Mouse (Mus musculus) WW6 (cell line): ENCODE measurements around the gene Gm813.
"Not testable (repeated sequence)": the region's sequence is repeated elsewhere in the genome, so short reads cannot be mapped to it uniquely, and the experiment has no call there.

Experiments
- DNase-seq: peaks from one replicate; pipeline ENCODE4 v3.0.0-alpha.2; 2013; ENCODE audit warnings: low read depth, low spot score

Gene Gm813

GRCm38 (mm10) chr16:58616878-58617277 lies at the start of gene Gm813:
Gene Gm813, minus strand, starts transcription at chr16:58616978.
- no peak for DNase-seq

GRCm38 (mm10) chr16:58665137-58665536 lies 48.4 kb upstream of the Gm813 start:
- not testable (repeated sequence) for DNase-seq

GRCm38 (mm10) chr16:58663816-58664215 lies 47.0 kb upstream of the Gm813 start:
- DNase-seq: no peak

GRCm38 (mm10) chr16:58663021-58663420 lies 46.2 kb upstream of the Gm813 start:
- DNase-seq: no peak

GRCm38 (mm10) chr16:58662287-58662791 lies 45.6 kb upstream of the Gm813 start:
- DNase-seq: no peak

GRCm38 (mm10) chr16:58661826-58662225 lies 45.0 kb upstream of the Gm813 start:
- DNase-seq: no peak

- DNase-seq: no peak
Observed at GRCm38 (mm10) chr16:58658668-58659067, 41.9 kb upstream of the Gm813 start.

GRCm38 (mm10) chr16:58656526-58656925 lies 39.7 kb upstream of the Gm813 start:
- DNase-seq: no peak

- DNase-seq: no peak
Observed at GRCm38 (mm10) chr16:58655751-58656150, 39.0 kb upstream of the Gm813 start.

- no peak for DNase-seq
Observed at GRCm38 (mm10) chr16:58649979-58650378, 33.2 kb upstream of the Gm813 start.

GRCm38 (mm10) chr16:58638689-58639175 lies 22.0 kb upstream of the Gm813 start, which contains the start of gene E330017A01Rik:
Gene E330017A01Rik, minus strand, starts transcription at chr16:58638739.
- DNase-seq: no peak

GRCm38 (mm10) chr16:58638016-58638415 lies 21.2 kb upstream of the Gm813 start:
- no peak for DNase-seq

GRCm38 (mm10) chr16:58637448-58637847 lies 20.7 kb upstream of the Gm813 start:
- no peak for DNase-seq

- DNase-seq: no peak
Observed at GRCm38 (mm10) chr16:58635866-58636265, 19.1 kb upstream of the Gm813 start.

GRCm38 (mm10) chr16:58629736-58630135 lies 13.0 kb upstream of the Gm813 start:
- no peak for DNase-seq

- DNase-seq: no peak
Observed at GRCm38 (mm10) chr16:58628968-58629367, 12.2 kb upstream of the Gm813 start.

GRCm38 (mm10) chr16:58628336-58628680 lies 11.5 kb upstream of the Gm813 start:
- DNase-seq: no peak

- DNase-seq: no peak
Observed at GRCm38 (mm10) chr16:58627597-58628335, 11.0 kb upstream of the Gm813 start.

- no peak for DNase-seq
Observed at GRCm38 (mm10) chr16:58623944-58624343, 7.2 kb upstream of the Gm813 start.

- no peak for DNase-seq
Observed at GRCm38 (mm10) chr16:58623114-58623513, 6.3 kb upstream of the Gm813 start.

GRCm38 (mm10) chr16:58622377-58622776 lies 5.6 kb upstream of the Gm813 start:
- DNase-seq: no peak

GRCm38 (mm10) chr16:58617346-58617745 lies 568 bp upstream of the Gm813 start:
- no peak for DNase-seq

GRCm38 (mm10) chr16:58612969-58613368 lies 3.8 kb downstream of the Gm813 start:
- DNase-seq: no peak
